Mouse (Mus musculus): ENCODE measurements around the gene Ndrg2. TPM values are rescaled to one million over a fixed set of nuclear protein-coding genes. Genes with fewer than 3 reads are reported as not detected.

Gene Ndrg2
- polyA plus RNA-seq, 1 experiment: 235 TPM

DNA sequence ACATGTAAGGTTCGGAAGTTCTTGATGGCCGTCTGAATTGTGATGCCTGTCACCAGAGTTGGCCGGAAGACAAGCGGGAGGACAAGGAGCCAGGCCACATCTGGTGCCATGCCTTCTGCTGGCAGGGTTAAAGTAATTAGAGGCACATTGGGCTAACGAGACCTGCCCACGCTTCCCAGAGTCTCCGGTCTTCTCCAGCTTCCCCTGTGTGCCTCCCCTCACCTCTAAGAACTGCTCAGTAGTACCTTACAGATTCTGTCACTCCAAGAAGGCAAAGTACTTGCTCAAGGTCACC, 8.6 kb upstream of the Ndrg2 start, which contains the start of gene Rnase13:
Gene Rnase13, minus strand, starts transcription at position 203 of the 295 bp plus-strand sequence.
- 92% methylated on average over 7 of the region's 7 CpGs for WGBS
- H3K27ac ChIP-seq (ENCODE audit: insufficient read depth, low read depth, low read length): no peak within 1 kb of the TSS
- no peaks in the 10 kb centered on the region for H3K27me3 ChIP-seq (replicated peaks; ENCODE audit: control insufficient read depth, insufficient read depth, low read length)
- H3K4me1 ChIP-seq (ENCODE audit: control insufficient read depth, insufficient read depth, low read length): no peaks in the 10 kb centered on the region
- H3K4me3 ChIP-seq (ENCODE audit: insufficient read depth, low read depth, low read length): no peak within 1 kb of the TSS
- H3K36me3 ChIP-seq (ENCODE audit: control insufficient read depth, insufficient read depth, low read length): no peaks in the 10 kb centered on the region
- no peak for TF ChIP-seq POLR2A (IDR thresholded peaks at IDR 0.05; ENCODE audit: low read depth, low read length)
- TF ChIP-seq CTCF (conservative IDR thresholded peaks at IDR 0.05; ENCODE audit: insufficient read depth, insufficient read length, low read depth, low read length): no peak
- no peak for DNase-seq

- TF ChIP-seq CTCF (conservative IDR thresholded peaks at IDR 0.05; ENCODE audit: insufficient read depth, insufficient read length, low read depth, low read length): no peak
- no peak for TF ChIP-seq POLR2A (IDR thresholded peaks at IDR 0.05; ENCODE audit: low read depth, low read length)
- WGBS: 78% methylated on average over 16 of the region's 16 CpGs
- H3K27me3 ChIP-seq (replicated peaks; ENCODE audit: control insufficient read depth, insufficient read depth, low read length): no peaks in the 10 kb centered on the region
- H3K4me1 ChIP-seq (ENCODE audit: control insufficient read depth, insufficient read depth, low read length): no peaks in the 10 kb centered on the region
- H3K36me3 ChIP-seq (ENCODE audit: control insufficient read depth, insufficient read depth, low read length): no peaks in the 10 kb centered on the region
- DNase-seq: no peak
- no peak overlapping the region for H3K27ac ChIP-seq (ENCODE audit: insufficient read depth, low read depth, low read length)
- no peak overlapping the region for H3K4me3 ChIP-seq (ENCODE audit: insufficient read depth, low read depth, low read length)
Measured at GRCm38 (mm10) chr14:51921759-51922570, 8.0 kb upstream of the Ndrg2 start.

DNA sequence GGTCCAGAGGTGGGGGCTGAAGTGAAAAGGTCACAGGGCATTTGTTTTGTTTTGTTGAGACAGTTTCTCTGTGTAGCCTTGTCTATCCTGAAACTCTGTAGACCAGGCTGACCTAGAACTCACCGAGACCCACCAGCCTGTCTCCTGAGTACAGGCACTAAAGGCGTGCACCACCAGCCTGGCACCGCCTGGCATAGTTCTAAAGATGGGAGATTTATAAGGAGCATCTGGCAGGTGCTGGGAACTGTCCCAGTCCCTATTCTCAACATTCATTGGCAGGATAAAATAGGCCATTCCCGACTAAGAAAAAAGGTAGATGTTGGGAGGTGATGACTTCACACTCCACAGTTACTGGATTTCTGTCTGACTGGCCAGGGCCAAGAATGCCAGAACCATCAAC, 5.0 kb upstream of the Ndrg2 start:
- Histone ChIP-seq H3K27ac (ENCODE audit: insufficient read depth, low read depth, low read length) (no peak overlapping the region), H3K4me1 (ENCODE audit: control insufficient read depth, insufficient read depth, low read length) (no peaks in the 10 kb centered on the region), H3K36me3 (ENCODE audit: control insufficient read depth, insufficient read depth, low read length) (no peaks in the 10 kb centered on the region), H3K4me3 (ENCODE audit: insufficient read depth, low read depth, low read length) (no peak overlapping the region), H3K27me3 (replicated peaks; ENCODE audit: control insufficient read depth, insufficient read depth, low read length) (no peaks in the 10 kb centered on the region)
- no peak for DNase-seq
- no peak for TF ChIP-seq CTCF (conservative IDR thresholded peaks at IDR 0.05; ENCODE audit: insufficient read depth, insufficient read length, low read depth, low read length)
- no peak for TF ChIP-seq POLR2A (IDR thresholded peaks at IDR 0.05; ENCODE audit: low read depth, low read length)
- 92% methylated on average over 4 of the region's 4 CpGs for WGBS

DNA sequence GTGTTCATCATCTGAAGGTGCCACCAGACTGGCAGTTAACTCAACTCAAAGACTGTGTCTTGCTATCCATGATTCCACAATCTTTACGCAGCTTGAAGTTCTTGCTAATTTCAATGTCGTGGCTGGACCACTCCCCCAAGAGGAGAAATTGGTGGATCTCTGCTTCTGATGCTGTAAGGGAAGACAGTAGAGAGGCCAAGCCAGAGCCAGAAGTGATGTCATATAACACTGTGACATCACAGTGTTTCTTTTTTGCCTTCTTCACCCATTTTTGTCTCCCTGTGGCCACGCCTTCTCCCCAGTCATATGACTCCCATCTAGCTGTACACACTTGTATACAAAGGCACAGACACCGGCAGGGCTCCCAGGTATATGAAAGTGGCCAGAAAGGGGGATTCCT, 4.2 kb upstream of the Ndrg2 start, which contains the start of gene Tppp2:
Gene Tppp2, plus strand, starts transcription at position 301 of the 400 bp plus-strand sequence.
- DNase-seq: no peak
- no peaks in the 10 kb centered on the region for H3K4me1 ChIP-seq (ENCODE audit: control insufficient read depth, insufficient read depth, low read length)
- no peaks in the 10 kb centered on the region for H3K36me3 ChIP-seq (ENCODE audit: control insufficient read depth, insufficient read depth, low read length)
- no peaks in the 10 kb centered on the region for H3K27me3 ChIP-seq (replicated peaks; ENCODE audit: control insufficient read depth, insufficient read depth, low read length)
- WGBS: 93% methylated on average over 4 of the region's 4 CpGs
- H3K4me3 ChIP-seq (ENCODE audit: insufficient read depth, low read depth, low read length): no peak within 1 kb of the TSS
- TF ChIP-seq POLR2A (IDR thresholded peaks at IDR 0.05; ENCODE audit: low read depth, low read length): no peak
- no peak for TF ChIP-seq CTCF (conservative IDR thresholded peaks at IDR 0.05; ENCODE audit: insufficient read depth, insufficient read length, low read depth, low read length)
- H3K27ac ChIP-seq (ENCODE audit: insufficient read depth, low read depth, low read length): no peak within 1 kb of the TSS

DNA sequence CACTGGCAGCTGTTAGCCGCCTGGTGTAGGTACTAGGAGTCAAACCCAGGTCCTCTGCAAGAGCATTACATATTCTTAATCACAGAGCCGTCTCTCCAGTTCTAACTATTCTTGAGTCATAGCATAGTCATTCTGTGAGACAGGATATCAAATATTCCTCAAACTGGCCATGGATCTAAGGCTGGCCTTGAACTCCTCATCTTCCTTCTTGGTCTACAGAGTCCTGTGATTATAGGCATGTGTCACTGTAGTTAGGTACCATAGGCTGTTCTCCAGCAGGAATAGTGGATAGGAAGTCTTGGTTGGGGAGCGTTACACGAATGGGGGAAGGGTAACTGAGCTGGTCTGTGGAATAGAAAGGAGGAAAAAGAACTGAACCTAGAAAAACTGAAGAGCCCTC, 2.6 kb upstream of the Ndrg2 start:
- WGBS: 91% methylated on average over 4 of the region's 4 CpGs

DNA sequence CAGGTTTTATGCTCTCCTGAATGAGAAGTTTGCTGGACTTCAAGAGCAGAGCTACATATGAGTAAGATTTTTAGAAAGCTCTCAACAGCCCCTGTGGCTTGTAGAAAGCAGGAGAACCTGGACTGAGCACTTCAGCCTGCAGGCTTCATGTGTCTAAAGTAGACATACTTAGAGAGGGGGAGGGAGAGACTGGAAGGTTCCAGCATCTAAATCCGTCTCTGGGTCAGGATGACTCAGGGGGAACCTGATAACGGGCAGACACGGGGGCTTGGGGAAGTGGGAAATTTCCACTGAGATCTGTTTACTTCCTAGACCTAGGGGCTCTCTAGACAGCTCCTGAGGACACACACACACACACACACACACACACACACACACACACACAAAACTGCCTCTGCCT, 1.1 kb upstream of the Ndrg2 start:
- TF ChIP-seq POLR2A (IDR thresholded peaks at IDR 0.05; ENCODE audit: low read depth, low read length) (no peak), CTCF (conservative IDR thresholded peaks at IDR 0.05; ENCODE audit: insufficient read depth, insufficient read length, low read depth, low read length) (no peak)
- Histone ChIP-seq H3K36me3 (ENCODE audit: control insufficient read depth, insufficient read depth, low read length) (no peaks in the 10 kb centered on the region), H3K27me3 (replicated peaks; ENCODE audit: control insufficient read depth, insufficient read depth, low read length) (no peaks in the 10 kb centered on the region), H3K4me1 (ENCODE audit: control insufficient read depth, insufficient read depth, low read length) (0 out of 2 replicates have a peak, but pooled peaks cover 2% of the 10 kb centered on the region), H3K27ac (ENCODE audit: insufficient read depth, low read depth, low read length) (no peak overlapping the region), H3K4me3 (ENCODE audit: insufficient read depth, low read depth, low read length) (no peak overlapping the region)
- WGBS: 12% methylated on average over 3 of the region's 3 CpGs
- DNase-seq: no peak

More for the DNA sequence above, 2.6 kb upstream of the Ndrg2 start:
- no peak overlapping the region for H3K4me3 ChIP-seq (ENCODE audit: insufficient read depth, low read depth, low read length)
- no peaks in the 10 kb centered on the region for H3K36me3 ChIP-seq (ENCODE audit: control insufficient read depth, insufficient read depth, low read length)
- H3K27ac ChIP-seq (ENCODE audit: insufficient read depth, low read depth, low read length): no peak overlapping the region
- no peak for DNase-seq
- H3K27me3 ChIP-seq (replicated peaks; ENCODE audit: control insufficient read depth, insufficient read depth, low read length): no peaks in the 10 kb centered on the region
- TF ChIP-seq POLR2A (IDR thresholded peaks at IDR 0.05; ENCODE audit: low read depth, low read length) (no peak), CTCF (conservative IDR thresholded peaks at IDR 0.05; ENCODE audit: insufficient read depth, insufficient read length, low read depth, low read length) (no peak)
- H3K4me1 ChIP-seq (ENCODE audit: control insufficient read depth, insufficient read depth, low read length): 0 out of 2 replicates have a peak, but pooled peaks cover 2% of the 10 kb centered on the region

DNA sequence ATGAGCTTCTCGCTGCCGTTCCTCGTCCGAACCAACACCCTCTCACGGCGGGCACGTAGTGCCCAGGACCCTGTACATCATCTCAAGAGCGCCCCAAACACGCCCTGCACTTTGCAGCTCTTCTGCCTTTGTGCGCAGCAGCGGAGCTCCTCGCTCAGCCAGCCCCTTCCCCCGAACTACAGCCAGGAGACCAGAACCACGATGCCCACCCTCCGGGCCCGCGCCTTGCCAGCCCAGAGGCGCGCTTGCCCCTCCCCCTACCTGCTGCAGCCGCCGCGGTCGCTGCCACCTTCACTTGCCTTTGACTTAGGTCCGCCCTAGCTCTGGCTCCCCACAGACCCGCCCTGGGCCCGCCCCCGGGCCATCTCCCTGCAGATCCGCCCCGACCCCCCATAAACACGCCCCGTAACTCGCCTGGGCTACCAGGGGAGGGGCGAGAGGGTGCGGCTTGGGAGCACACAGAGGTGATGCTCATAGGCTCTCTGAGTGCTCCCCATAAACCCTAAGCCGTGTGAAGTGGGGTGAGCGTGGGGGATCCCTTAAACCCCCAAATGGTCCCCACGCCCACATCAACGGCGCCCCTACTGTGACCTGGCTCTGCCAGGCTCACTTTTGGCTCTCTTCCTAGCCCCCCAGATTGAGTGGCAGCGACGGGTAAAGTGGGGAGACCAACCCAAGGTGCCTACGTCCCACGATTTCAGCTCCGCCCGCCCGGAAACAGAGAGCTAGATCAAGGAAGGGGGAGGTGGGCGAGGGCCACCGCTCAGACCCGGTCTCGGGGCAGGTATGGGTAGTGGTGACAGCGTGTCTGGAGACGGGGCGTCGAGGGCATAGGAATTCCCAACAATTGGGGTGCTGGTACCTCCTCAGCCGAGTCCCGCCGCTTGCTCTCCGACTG, 647 bp downstream of the Ndrg2 start:
- H3K36me3 ChIP-seq (ENCODE audit: control insufficient read depth, insufficient read depth, low read length): no peaks in the 10 kb centered on the region
- 1% methylated on average over 58 of the region's 58 CpGs for WGBS
- H3K4me3 ChIP-seq (ENCODE audit: insufficient read depth, low read depth, low read length): peak overlapping the region; percentile 51
- 0 out of 2 replicates have a peak, but pooled peaks cover 2% of the 10 kb centered on the region for H3K4me1 ChIP-seq (ENCODE audit: control insufficient read depth, insufficient read depth, low read length)
- peak; percentile 92 for DNase-seq
- H3K27me3 ChIP-seq (replicated peaks; ENCODE audit: control insufficient read depth, insufficient read depth, low read length): no peaks in the 10 kb centered on the region
- TF ChIP-seq POLR2A (IDR thresholded peaks at IDR 0.05; ENCODE audit: low read depth, low read length): no peak
- TF ChIP-seq CTCF (conservative IDR thresholded peaks at IDR 0.05; ENCODE audit: insufficient read depth, insufficient read length, low read depth, low read length): no peak
- H3K27ac ChIP-seq (ENCODE audit: insufficient read depth, low read depth, low read length): peak overlapping the region; percentile 78

All from kidney, adult 2 months (tissue).